Mouse (Mus musculus): ENCODE results near the gene Nup62cl.

Gene Nup62cl

DNA sequence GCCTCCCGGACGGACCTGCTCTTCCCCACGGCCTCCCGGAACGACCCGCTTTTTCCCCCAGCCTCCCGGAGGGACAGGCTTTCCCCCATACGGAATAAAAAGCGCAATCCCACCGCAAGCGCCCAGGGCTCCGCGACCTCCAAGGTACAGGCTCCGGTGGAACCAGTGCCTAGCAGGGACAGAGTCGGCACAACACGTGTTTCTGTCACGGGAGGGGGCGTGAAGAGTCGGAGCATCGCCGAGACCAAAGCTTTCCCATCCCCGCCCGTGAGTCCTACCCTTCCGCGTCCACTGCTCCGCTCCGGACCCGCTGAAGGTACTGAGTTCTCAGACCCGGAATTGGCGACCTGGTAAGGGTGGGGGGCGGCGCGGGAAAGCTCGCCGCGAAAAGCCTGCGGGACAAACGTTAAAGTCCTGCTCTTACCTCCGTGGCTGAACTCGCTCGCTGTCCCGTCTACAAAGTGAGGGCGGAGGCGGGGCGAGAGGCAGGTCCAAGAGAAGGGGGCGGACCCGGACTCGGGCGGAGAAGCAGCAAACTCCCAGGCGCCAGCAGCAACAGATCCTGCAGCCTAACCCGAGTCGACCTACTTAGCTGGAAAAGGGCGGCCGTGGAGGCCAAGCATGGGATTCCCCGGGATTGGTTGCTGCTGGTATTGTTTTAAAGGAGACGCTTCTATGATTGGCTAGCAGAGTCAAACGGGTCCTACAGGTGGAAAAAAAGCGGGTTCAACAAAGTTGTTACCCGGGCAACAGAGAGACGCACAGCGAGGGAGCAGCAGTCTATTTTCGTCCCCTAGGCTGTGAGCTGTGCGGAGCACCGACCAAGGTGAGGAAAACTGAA, at the start of gene Nup62cl, which contains the start of gene Pih1h3b:
Nup62cl (minus strand) TSS at position 578 of the 841 bp plus-strand sequence.
Pih1h3b (plus strand) TSS at position 745 of the 841 bp plus-strand sequence.
- DNase-seq (ENCODE audit: low spot score in 2 of 2) = peak; percentile 5 to 22

DNA sequence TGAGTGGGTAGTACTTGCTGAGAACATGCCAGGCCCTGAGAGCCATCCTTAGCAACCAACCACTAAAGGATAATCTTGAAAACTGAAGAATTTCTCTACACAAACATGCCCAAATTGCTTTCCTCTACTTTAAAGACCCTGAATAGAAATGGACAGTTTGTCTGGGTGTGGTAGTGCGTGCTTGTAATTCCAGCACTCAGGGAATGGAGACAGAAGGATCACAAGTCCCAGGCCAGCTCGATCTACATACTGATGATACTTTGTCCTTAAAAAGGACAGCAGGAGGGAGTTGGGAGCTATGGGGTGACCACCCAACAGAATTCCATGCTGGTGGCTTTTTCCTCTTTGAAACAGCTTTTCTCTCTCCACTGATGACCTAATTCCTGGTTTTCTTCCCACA, 31.6 kb upstream of the Nup62cl start:
- no peak for DNase-seq (ENCODE audit: low spot score in 2 of 2)

DNA sequence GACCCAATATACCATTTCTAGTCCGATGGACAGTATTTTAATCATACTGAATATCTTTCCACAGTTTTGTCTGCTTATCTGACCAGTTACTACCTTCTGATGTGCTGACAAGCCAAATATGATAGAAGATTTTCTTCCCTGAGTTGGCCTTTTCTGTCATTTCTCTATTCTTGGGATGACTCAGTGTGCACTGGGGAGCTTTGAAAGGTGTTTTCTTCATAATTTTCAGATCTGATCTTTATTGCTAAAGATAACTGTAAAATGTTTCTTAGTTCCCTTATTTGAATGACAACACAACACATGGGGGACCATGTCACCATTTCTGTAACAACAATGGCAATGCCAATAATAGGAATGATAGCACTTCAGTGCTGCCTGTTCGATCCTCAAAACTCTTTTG, 20.0 kb upstream of the Nup62cl start:
- no peak for DNase-seq (ENCODE audit: low spot score in 2 of 2)

DNA sequence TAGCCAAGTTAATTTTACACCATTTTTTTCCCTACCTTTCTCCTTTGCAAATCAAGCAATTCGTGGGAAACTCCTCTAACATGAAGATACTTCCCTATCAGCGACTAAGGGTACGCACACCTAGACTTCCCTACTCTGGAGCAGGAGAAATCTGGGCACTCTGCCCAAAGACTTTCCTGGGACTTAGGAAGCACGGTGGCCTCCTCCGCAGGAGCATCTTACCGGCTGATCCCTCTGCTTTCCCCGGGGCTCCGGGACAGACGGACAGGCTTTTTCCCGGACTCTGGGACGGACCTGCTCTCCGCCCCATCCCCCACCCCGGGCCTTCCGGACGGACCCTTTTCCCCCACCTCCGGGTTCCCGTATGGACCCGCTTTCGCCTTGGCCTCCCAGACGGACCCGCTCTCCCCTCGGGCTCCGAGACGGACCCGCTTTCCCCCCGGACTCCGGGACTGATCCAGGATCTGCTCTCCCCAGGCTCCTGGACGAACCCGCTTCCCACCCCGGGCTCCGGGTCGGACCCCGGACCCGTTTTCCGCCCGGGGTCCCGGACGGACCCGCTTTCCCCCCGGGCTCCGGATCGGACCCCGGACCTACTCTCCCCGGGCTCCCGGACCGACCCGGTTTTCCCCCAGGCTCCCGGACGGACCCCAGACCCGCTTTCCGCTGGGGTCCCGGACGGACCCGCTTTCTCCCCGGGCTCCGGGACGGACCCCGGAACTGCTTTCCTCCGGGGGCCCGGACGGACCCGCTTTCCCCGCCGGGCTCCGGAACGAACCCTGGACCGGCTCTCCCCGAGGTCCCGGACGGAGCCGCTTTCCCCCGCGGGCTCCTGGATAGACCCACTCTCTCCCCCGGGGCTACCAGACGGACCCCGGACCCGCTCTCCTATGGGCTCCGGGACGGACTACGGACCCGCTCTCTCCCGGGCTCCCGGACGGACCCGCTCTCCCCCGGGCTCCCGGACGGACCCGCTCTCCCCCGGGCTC, 1.3 kb downstream of the Nup62cl start:
- DNase-seq (ENCODE audit: low spot score in 2 of 2) = peak in 1 of 2 experiments; percentile 10

DNA sequence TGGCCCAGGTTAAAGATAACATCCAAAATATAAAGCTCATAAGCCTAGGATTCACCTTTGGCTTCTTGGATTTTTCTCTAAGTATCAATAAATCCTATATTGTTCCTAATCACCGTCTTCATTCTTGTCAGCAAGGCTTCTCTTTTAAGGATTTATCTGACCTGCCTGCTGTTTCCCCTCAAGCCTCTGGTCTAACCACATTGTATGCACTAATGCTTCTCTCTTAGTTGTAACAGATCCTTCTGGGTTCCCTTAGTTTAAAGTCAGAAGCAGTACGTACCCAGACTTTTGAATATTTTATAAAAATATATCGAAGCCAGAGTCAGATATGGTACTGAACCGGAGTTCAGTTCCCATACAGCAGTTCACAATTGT, 63.8 kb downstream of the Nup62cl start:
- DNase-seq (ENCODE audit: low spot score in 2 of 2) = no peak

DNA sequence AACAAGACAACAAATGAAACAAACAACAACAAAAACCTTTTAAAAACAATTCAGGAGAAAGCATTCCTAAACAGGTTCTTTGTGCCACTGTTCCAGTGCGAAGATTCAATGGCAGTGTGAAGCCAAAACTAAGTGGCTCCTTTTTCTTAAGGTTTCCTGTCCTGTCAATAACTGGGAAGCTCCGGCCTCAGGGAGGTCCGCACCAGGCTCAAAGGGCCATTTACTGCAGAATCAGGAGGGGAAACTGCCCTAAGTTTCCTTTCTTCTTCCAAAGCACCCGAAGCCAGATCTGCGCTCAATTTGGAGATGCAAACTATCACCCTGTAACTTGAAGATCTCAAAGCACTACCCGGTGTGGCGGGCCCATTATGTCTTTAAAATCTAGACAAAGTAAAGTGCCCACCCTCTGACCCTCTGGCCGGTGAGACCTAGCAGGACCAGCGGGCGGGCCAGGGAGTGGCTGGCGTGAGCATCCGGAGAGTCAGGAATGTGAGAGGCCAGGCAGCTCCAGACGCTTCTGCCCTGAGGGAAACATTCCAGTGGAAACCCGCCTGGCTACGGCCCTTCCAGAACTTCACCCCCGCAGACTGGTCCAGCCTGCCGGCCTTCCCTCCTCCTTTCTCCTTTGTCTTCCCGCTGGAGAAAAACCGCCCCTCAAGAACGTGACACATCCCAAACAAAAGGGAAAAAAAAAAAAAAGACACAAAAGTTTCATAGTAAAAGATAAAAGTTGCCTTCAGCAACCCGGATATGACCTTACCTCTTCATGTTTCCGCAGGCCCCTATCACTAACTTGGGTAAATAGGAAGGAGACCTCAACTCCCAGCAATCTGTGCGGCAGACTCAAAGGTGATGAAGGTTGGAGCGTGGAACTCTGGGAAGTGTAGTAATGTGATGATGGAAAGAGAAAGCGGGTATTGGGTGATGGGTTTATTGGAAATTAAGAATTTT, 64.5 kb downstream of the Nup62cl start, which contains the start of gene Rbm41:
Rbm41 (minus strand) TSS at position 856 of the 951 bp plus-strand sequence.
- DNase-seq (ENCODE audit: low spot score in 2 of 2) = peak; percentile 14 to 54

DNA sequence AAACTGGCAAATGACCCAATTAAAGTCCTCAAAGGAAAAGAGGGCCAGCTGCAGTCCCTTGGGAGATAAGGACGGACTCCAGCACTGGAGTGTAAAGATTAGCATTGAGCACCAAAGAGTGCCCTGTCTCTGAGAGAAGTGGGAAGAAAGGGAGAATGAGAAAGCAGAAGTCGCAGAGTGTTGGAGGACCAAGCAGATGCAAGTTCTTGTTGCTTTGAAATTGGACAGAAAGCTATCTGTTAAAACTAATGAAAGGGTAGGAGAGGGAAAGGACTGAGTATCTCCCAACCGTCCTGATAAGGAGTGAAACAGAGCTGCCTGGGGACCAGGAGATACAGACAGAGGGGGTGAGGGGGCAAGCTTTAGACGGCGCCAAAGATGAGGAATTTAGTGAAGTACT, 80.4 kb downstream of the Nup62cl start:
- no peak for DNase-seq (ENCODE audit: low spot score in 2 of 2)
